Mouse (Mus musculus) spleen, postnatal 10 days (tissue): ENCODE data around the gene Gbp2b.
"Not testable (repeated sequence)": the region's sequence is repeated elsewhere in the genome, so short reads cannot be mapped to it uniquely, and the experiment has no call there.

Source experiments
- DNase-seq, 2 experiments: peaks; one replicate each; pipeline ENCODE4 v3.0.0; 2021 to 2022; ENCODE audit warnings: low spot score in 2 of 2

The Gbp2b gene

DNA sequence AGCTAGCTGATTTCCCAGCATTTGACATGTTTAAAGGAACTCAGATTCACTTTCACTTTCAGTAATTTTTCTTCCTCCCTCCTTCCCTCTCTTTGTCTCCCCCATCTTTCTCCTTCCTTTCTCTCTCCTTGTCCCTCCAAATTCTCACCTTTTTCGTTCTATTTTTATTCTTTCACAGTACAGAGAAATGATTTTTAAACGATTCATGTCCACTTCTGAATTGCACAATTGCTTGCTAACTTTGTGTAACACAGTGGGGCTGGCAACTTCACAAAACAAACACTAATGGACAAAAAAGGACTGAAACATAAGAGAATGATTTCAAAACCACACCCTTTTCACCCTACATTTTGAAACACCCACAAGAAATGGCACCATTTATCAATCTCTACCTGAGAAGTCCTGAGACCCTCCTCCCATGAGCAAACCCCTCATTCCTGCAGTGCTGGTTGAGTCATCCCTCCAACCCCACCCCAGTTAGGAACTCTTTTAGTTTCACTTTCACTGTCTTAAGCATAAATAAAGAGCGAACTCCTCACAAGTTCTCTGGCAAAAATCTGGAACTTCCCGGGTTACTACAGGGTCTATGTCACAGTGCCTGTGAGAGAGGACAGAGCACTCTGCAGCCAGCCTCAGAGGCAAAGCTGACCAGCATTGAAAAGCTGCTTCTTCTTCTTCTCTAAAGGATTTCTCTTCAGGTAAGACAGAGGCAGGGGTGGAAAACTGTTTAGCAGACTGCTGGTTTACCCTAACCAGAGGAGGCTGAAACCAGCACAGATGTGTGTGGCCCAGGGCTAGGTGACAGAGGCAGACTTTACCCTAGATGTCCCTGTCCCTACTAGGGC is 25.7 kb downstream of the Gbp2b start, which contains the start of gene Gbp2:
Gene Gbp2, plus strand, starts transcription at position 492 of the 845 bp plus-strand sequence.
- DNase-seq = peak in 1 of 2 experiments; percentile 11

DNA sequence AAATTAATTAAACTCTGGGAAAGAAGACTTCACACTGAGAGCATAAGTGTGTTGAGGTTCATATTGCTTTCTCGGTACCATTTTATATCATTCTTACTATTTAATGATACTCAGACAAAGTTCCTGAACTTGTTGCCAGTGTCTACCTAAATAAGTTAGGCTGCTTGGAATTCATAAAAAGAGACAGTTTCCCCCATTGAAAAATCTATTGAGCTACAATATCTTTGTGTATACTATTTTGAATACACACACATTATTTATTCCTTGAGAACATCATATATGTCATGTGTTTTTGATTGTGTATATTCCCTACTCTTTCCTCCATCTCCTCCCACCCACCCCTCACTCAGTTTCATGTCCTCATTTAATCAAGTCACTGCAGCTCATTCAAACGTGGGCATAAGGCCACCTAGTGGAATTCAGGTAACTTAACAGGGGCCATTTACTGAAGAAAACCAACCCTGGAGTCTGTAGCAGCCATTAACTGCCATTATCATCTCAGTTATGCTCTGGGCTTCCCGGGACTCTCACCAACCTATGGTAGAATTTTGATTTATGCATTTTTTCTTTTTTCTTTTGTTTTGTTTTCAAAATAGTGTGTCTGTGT is 26.4 kb downstream of the Gbp2b start:
- no peak for DNase-seq

GRCm38 (mm10) chr3:142630385-142630784 is 35.7 kb downstream of the Gbp2b start:
- no peak for DNase-seq

DNA sequence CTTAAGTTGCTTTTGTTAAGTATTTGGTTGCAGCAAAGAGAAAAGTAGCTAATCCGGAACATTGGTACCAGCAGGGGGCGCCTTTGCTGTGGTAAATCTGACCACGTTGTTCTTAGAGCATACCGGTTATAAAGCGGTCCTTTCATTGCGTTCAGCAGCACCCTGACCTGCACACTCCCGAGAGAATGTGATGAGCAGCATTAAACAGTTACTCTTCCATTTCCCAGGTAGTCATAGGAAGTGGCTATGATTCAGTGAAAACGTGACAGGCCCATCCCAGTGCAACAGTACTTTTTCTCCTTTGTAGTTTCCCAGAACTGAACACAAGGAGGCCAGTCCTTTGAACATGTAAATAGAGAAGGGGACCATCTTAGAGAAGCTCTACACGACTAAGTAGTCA is 45.6 kb downstream of the Gbp2b start:
- peak; percentile 20 to 79 for DNase-seq

DNA sequence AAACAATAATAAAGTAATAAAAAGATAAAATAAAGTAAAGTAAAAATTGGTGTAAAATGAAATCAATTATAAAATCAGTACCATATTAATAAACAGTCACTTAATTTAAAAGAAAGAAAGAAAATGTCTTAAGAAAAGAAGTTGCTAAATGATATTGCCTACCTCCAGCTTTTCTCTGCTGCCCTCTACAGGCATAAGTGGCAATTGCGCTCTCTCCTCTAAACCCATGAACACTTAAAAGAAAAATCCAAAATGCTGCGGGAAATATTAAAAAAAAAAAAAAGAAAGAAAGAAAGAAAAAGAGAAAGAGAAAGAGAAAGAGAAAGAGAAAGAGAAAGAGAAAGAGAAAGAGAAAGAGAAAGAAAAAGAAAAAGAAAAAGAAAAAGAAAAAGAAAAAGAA is 51.3 kb downstream of the Gbp2b start:
- DNase-seq = peak; percentile 37 to 80

DNA sequence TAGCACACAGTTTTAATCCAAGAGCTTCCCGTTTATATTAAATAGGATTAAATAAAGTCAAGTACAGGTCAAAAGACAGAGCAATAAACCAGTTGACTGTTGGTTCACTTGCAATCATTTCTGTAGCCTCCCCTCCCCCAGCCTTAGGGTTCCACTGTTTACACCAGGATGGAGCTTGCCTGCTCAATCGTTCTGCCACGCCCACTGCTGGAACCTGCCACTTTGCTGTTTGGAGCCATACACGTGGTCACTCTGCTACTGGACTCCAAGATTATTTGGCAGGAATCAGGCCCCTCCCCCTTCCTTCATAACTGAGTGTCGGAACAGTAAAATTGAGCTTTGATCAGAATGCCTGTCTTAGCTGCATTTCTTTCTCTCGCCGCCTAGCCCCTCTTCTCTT is 53.2 kb downstream of the Gbp2b start:
- not testable (repeated sequence) for DNase-seq

DNA sequence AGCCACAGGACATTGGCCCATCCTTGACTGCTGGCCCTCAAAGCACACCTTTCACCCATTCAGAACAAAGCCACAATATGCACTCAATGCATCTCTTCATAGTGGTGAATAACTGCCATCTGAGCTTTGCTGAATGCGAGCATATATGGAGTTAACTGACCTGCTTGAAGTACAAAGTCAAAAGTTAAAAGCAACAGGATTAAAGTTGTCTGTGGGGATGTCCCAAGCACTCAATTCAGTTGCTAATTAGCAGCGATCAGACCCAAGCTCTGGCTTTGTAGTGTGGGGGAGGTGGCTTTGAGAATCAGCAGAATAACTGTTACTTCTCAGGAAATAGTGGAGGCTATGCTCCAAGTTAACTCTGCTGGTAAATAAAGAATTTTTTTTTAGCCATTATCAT is 55.6 kb downstream of the Gbp2b start:
- DNase-seq = no peak

DNA sequence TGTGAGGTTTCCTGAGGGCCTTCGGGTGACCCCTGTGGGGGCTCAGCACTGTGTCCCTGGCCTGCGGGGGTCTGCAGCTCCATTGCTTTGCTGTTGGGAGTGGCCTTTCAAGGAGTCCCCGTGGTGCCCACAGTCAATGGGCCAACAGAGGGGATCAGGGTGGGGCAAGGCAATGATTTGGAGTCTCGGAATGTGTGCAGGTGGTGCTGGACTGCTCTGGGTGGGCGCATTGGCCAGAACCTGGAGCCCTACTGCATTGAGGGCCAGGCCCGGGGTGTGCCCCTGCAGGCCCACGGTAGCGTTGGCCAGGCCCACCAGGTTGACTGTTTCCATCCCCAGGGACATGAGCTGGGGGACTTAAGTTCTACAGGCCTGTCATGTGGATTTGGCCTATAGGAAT is 70.1 kb downstream of the Gbp2b start:
- no peak for DNase-seq
